Mouse (Mus musculus): ENCODE results near the gene Calml3.

DNA sequence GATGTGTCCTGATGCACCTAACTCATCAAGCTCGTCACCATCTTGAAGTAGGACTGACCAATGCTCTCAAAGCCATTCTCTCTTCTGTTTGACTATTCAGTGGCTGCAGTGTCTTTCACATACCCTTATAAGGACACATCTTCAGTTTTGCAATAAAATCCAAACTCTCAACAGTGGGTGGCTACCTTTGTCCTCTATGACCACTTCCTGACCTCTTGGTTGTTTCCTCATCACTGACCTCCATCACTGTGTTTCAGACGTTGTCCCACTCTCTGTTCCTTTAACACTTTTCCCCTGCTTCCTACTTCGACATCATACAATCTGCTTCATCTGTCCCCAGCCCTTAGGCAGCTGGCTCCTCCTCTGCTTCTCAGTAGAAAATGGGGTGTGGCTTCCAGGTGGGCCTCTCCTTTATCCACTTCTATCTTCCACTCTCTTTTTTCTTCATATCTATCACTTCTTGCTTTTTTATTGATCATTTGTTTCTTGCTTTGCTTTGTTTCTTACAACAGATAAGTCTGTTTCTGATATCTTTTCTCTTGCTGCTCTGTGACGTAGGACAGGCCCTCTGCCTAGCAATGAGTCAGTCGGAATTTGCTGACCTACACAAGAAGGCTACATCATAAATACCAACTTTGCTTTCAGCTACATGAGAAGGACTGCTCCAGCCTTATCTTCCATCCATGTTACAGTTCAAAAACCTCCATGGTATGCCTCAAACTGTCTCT is 14.1 kb upstream of the Calml3 start:
- TF ChIP-seq CTCF (IDR thresholded peaks at IDR 0.05; ENCODE audit: control insufficient read depth, insufficient read depth, insufficient read length) = no peak
- no peak for TF ChIP-seq MYOG (IDR thresholded peaks at IDR 0.05; ENCODE audit: control insufficient read depth, extremely low read depth, insufficient read length)
